Mouse (Mus musculus): ENCODE results near the gene Tnfrsf25.

The Tnfrsf25 gene

GRCm38 (mm10) chr4:152143632-152144031 is 27.9 kb downstream of the Tnfrsf25 start:
- no peak for DNase-seq (ENCODE audit: low spot score)

- DNase-seq (ENCODE audit: low spot score) = no peak
Observed at GRCm38 (mm10) chr4:152145473-152145872, 29.7 kb downstream of the Tnfrsf25 start.

- no peak for DNase-seq (ENCODE audit: low spot score)
Observed at GRCm38 (mm10) chr4:152146033-152146827, 30.5 kb downstream of the Tnfrsf25 start.

- no peak for DNase-seq (ENCODE audit: low spot score)
Observed at GRCm38 (mm10) chr4:152150546-152150945, 34.8 kb downstream of the Tnfrsf25 start.

DNA sequence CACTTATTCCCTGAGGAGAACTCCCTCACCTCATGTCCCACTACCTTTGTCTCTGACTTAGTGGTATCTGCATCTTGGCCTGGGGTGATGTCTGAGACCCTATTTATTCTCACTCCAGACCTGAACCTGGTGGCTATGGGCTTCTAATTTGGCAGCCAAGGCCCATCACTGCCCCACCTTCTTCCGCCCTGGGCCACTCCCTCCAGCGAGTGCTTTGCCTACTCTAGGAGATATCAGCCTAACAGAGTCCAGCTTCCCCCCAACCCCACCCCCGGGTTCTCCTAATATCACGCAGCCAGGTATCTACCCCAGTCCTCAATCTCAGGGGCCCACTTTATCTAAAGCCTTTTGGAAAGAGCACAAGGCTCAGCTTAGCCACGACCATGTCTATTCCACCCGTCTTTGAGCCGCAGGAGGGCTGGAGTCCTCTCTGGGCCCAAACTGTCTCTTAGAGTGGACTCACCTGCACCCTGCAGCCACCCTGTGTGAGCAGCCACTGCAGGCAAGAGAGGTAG is 35.8 kb downstream of the Tnfrsf25 start:
- no peak for DNase-seq (ENCODE audit: low spot score)

DNA sequence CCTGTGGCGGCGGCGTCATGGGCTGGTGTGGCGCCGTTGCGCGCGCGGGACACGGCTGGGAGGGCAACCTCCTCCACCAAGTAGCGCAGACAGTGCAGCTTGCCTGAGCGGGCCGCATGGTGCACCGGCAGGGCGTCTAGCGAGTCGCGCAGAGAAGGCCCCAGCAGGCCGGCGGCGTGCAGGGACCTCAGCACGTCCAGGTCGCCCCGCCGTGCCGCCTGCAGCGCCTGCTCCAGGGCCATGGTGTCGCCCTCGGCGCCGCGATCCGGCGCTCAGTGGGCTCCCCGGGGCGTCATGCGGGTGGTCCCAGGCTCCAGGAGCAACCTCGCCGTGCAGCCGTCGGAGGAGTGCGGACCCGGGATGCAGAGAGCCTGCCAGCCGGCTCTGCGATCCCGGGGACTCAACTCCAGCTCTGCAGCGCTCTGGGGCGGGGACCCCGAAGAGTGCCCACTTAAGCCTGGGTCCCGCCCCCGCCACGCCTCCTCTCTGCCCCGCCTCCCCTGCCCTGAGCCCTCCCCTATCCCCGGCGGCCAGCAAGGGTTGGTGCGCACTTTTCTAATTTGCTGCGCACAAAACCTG is 36.3 kb downstream of the Tnfrsf25 start, which contains the start of gene Espn:
Espn (minus strand) TSS at position 406 of the 579 bp plus-strand sequence.
- no peak for DNase-seq (ENCODE audit: low spot score)

DNA sequence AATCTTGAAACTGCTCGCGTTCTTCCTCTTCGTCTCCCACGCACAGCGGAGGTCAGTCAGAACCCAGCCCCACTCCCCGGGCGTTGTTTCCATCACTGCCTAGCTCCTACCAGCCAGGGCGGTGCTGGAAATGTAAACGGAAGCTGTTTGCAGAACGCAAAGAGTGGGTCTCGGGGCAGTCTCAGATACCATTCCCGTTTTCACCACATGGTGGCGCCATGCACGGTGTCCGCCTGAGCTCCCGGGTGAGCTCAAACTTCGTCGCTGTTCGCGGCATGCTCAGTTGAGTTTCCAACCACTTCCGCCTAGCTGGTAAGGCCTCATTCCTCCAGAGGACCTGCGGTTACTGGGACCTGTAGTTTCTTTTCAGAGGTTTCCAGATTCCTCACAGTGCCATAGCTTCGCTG is 38.0 kb downstream of the Tnfrsf25 start:
- DNase-seq (ENCODE audit: low spot score) = peak; percentile 61

- DNase-seq (ENCODE audit: low spot score) = no peak
Observed at GRCm38 (mm10) chr4:152155019-152155418, 39.3 kb downstream of the Tnfrsf25 start.

DNA sequence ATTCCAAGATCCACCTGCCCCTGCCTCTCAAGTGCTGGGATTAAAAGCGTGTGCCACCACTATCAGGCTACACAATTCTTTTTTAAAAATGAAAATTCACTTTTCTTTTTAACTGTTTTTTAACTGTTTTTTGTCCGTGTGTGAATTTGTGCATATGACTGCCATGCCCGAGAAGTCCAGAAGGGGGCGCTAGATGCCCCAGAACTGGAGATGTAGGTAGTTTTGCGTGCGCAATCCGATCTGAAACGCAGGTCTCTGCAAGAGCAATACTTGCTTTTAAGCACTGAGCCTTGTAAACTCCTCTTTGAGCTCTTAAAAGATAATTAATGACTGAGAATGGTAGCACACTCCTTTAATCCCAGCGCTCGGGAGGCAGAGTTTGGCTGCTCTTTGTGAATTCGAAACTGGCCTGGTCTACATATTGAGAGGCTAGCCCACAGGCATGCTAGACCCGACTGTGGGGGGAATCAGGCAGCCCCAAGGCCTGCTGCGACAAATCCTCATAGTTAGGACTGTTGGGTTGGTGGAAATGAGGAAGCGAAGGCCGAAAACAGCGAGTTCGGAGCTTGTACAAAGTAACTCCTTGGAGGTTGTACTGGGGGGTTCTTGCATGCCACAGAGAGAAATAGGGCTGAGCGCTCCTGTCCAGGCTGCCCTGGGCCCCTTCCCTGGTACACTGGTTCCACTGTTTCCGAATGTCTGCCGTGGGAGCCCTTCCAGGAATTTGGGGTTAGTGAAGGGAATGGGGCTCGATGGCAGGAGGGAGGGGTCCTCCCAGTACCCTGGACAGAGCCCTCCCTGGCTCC is 42.2 kb downstream of the Tnfrsf25 start:
- no peak for DNase-seq (ENCODE audit: low spot score)

GRCm38 (mm10) chr4:152158585-152159284 is 43.0 kb downstream of the Tnfrsf25 start, which contains the start of gene Hes2:
Gene Hes2, plus strand, starts transcription at chr4:152158867.
- no peak for DNase-seq (ENCODE audit: low spot score)

DNA sequence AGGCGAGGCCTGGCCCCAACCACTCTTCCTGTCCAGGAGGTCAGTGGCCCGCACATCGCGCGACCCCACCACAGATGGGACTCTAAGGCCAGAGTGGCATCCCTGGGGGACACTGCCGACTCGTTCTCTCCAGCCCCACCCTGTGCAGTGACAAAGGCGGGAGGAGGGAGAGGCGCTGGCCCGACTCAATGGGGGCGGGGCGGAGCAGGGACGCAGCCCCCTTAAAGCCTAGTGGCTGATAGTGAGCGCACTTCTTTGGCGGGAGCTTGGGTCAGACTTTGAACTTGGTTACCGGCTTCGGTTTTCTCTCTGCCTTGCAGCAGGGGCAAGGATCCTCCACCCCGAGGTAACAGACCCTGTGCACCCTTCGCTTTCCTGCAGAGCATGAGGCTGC is 43.5 kb downstream of the Tnfrsf25 start:
- no peak for DNase-seq (ENCODE audit: low spot score)

DNA sequence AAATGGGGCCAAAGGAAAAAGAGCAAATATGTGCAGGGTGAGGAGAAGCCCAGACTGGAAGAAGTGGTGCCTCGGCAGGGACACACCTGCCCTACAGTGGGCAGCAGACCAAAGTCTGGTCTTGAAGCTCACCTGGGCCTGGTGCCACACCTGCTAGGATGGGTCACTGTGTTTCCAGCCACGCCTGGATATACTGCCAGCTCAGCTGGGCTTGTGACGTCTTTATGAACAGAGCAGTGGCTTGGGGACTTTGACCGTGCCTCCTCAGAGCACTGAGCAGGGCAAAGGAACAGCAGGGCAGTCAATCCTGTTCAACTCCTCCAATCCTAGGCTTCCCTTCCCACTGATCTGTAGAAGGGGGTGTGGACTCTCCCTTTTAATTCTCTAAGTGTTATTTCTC is 45.0 kb downstream of the Tnfrsf25 start:
- DNase-seq (ENCODE audit: low spot score) = no peak

- DNase-seq (ENCODE audit: low spot score) = no peak
Observed at GRCm38 (mm10) chr4:152161601-152162000, 45.9 kb downstream of the Tnfrsf25 start.

GRCm38 (mm10) chr4:152162748-152163147 is 47.0 kb downstream of the Tnfrsf25 start:
- DNase-seq (ENCODE audit: low spot score) = no peak

- peak; percentile 51 for DNase-seq (ENCODE audit: low spot score)
Observed at GRCm38 (mm10) chr4:152165036-152165931, 49.5 kb downstream of the Tnfrsf25 start.

DNA sequence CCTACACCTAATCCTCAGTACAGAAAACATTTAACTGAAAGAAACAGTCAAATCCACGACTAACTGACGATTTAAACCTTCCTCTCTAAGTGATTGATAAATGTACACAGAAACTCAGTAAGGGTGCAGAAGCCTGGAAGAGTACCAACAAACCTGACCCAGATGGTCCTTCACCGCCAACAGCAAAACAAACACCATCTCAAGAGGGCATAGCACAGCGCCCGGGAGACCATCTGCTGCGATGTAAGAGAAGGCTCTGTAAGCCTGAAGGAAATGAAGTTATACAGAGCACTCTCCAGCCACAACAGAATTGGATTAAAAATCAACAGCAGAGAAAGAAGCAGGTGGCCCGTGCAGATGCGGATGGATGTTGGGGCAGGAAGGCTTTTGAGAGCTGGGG is 52.3 kb downstream of the Tnfrsf25 start:
- DNase-seq (ENCODE audit: low spot score) = no peak

- DNase-seq (ENCODE audit: low spot score) = no peak
Observed at GRCm38 (mm10) chr4:152169103-152169502, 53.4 kb downstream of the Tnfrsf25 start.
